Mouse (Mus musculus) midbrain, embryonic 16.5 days (tissue): ENCODE data around the gene Med10. TPM values are rescaled to one million over a fixed set of nuclear protein-coding genes. Genes with fewer than 3 reads are reported as not detected.

Experiments used
- ATAC-seq: fragments of 200-750 bp; cut with Nextera tagmentation; 2 replicates; pipeline ENCODE4 v1.8.0; 2017; ENCODE audit warnings: moderate TSS enrichment
- H3K27ac ChIP-seq: fragments of 300-500 bp; sonication (generic); 2 replicates; pipeline ENCODE4 v1.5.1; 2014; ENCODE audit warnings: mild to moderate bottlenecking, low read length, mixed read lengths
- H3K27me3 ChIP-seq: fragments of 300-500 bp; sonication (generic); 2 replicates; pipeline ENCODE4 v1.6.1; 2014; ENCODE audit warnings: low read depth, low read length, mixed read lengths; ENCODE audit not compliant: control insufficient read depth, insufficient read depth
- H3K36me3 ChIP-seq: fragments of 300-500 bp; sonication (generic); 2 replicates; pipeline ENCODE4 v1.6.1; 2014; ENCODE audit warnings: mild to moderate bottlenecking, low read length, moderate library complexity, mixed read lengths; ENCODE audit not compliant: control insufficient read depth, insufficient read depth
- H3K4me1 ChIP-seq: fragments of 300-500 bp; sonication (generic); 2 replicates; pipeline ENCODE4 v1.6.1; 2014; ENCODE audit warnings: mild to moderate bottlenecking, low read length, mixed read lengths; ENCODE audit not compliant: control insufficient read depth, insufficient read depth
- H3K4me2 ChIP-seq: fragments of 300-500 bp; sonication (generic); 2 replicates; pipeline ENCODE4 v1.6.1; 2014; ENCODE audit warnings: mild to moderate bottlenecking, low read length, mixed read lengths
- H3K4me3 ChIP-seq: fragments of 300-500 bp; sonication (generic); 2 replicates; pipeline ENCODE4 v1.5.1; 2014; ENCODE audit warnings: low read depth, mild to moderate bottlenecking, low read length, moderate library complexity, mixed read lengths
- H3K9ac ChIP-seq: fragments of 300-500 bp; sonication (generic); 2 replicates; pipeline ENCODE4 v1.6.1; 2014; ENCODE audit warnings: low read depth, low read length, mixed read lengths
- H3K9me3 ChIP-seq: fragments of 300-500 bp; sonication (generic); replicated peaks from 2 replicates; pipeline ENCODE4 v1.6.1; 2014; ENCODE audit warnings: mild to moderate bottlenecking, low read length, mixed read lengths; ENCODE audit not compliant: control insufficient read depth, poor library complexity, severe bottlenecking
- WGBS: fragments of 180-500 bp; shearing (Covaris S2); extraction: QIAGEN DNeasy Blood & Tissue Kit; methylation state at CpG from one replicate; pipeline ENCODE4 v1.1.7; 2014; 5-methylcytosine and 5-hydroxymethylcytosine counted together
- polyA plus RNA-seq: library from polyadenylated mRNA; unstranded; fragments of >200 nt; fragmentation: Nextera tagmentation; extraction: Ambion mirVana; gene quantifications from 2 replicates; pipeline ENCODE4 v1.2.1, GENCODE M21; 2015

The Med10 gene
- polyA plus RNA-seq, result 134 and 139 TPM in 2 replicates

DNA sequence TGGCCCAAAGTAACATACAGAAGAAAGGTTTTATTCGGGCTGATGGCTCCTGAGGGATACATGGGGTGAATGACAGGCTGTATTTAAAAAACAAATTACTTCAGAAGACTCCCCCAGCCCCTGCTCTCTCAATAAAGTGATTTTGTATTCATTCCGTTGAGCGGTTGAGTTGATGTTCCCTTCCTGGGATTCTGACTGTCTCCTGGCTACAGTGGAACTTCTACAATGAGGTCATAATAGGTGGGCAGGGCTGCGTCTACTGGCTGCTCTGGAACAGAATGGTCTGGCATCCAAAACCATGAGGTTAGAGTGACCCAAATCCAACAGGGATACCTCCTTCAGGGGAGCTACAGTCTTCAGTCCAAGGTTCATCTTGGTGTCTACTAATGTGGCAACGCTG, at the start of gene Med10:
Gene Med10 (plus strand): TSS at position 301 of the 400 bp plus-strand sequence.
- Histone ChIP-seq H3K27ac (no peak within 1 kb of the TSS), H3K4me3 (no peak within 1 kb of the TSS), H3K9ac (no peak within 1 kb of the TSS), H3K36me3 (no peaks in the 10 kb centered on the region), H3K4me2 (no peak within 1 kb of the TSS), H3K9me3 (no peaks in the 10 kb centered on the region), H3K4me1 (no peaks in the 10 kb centered on the region), H3K27me3 (no peaks in the 10 kb centered on the region)
- WGBS, result 82% methylated on average over 5 of the region's 5 CpGs
- ATAC-seq, result no peak

DNA sequence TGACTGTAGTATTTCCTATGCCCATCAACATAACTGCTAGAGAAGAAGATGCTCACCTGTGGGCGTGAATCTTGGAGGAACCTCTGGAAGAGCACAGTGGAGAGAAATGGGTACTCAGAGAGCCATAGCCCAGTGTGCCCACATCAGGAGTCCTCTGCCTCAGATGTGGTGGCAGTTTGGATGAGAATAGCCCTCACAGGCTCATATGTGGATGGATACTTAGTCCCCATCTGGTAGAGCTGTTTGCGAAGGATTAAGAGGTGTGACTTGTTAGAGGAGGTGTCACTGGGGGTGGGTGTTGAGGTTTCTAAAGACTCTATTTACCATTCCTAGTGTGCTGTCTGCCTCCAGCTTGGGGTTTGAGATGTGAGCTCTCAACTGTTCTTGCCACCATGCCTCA, 49.3 kb upstream of the Med10 start:
- H3K9ac ChIP-seq, result no peak overlapping the region
- H3K36me3 ChIP-seq, result no peaks in the 10 kb centered on the region
- no peak overlapping the region for H3K27ac ChIP-seq
- H3K4me3 ChIP-seq, result no peak overlapping the region
- H3K4me1 ChIP-seq, result no peaks in the 10 kb centered on the region
- no peak overlapping the region for H3K4me2 ChIP-seq
- H3K27me3 ChIP-seq, result no peaks in the 10 kb centered on the region
- ATAC-seq, result no peak
- H3K9me3 ChIP-seq, result no peaks in the 10 kb centered on the region
- WGBS, result 85% methylated on average over 2 of the region's 2 CpGs

- Histone ChIP-seq H3K36me3 (no peaks in the 10 kb centered on the region), H3K4me3 (no peak overlapping the region), H3K9me3 (no peaks in the 10 kb centered on the region), H3K4me1 (no peaks in the 10 kb centered on the region), H3K9ac (no peak overlapping the region), H3K27me3 (no peaks in the 10 kb centered on the region), H3K27ac (no peak overlapping the region), H3K4me2 (no peak overlapping the region)
- no peak for ATAC-seq
- WGBS, result 83% methylated on average over 6 of the region's 6 CpGs
Measured at GRCm38 (mm10) chr13:69758979-69759378, 43.2 kb upstream of the Med10 start.

DNA sequence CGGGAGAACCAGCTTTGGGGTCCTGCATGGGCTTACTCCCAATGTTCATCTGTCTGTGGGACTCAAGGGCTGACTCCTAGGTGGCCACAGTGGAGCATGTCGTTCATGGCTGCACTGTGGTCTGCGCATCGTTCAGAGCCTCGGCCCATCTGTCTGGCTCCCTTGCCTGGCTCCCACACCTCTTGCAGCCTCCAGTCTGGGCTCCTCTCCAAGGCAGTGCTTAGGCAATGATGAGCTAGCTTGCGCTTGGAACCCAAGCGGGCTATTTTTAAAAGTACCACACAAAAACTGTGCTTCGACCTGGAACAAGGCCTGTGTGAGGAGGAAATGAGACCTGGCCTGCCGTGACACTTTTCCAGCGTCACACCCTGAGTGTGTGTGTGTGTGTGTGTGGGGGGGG, 40.8 kb upstream of the Med10 start:
- no peak overlapping the region for H3K27ac ChIP-seq
- no peaks in the 10 kb centered on the region for H3K4me1 ChIP-seq
- H3K27me3 ChIP-seq, result no peaks in the 10 kb centered on the region
- H3K9ac ChIP-seq, result no peak overlapping the region
- H3K36me3 ChIP-seq, result no peaks in the 10 kb centered on the region
- H3K4me3 ChIP-seq, result no peak overlapping the region
- no peaks in the 10 kb centered on the region for H3K9me3 ChIP-seq
- H3K4me2 ChIP-seq, result no peak overlapping the region
- no peak for ATAC-seq
- WGBS, result 80% methylated on average over 10 of the region's 10 CpGs

- H3K27ac ChIP-seq, result no peak overlapping the region
- H3K9ac ChIP-seq, result no peak overlapping the region
- no peak overlapping the region for H3K4me2 ChIP-seq
- no peak for ATAC-seq
- H3K4me3 ChIP-seq, result no peak overlapping the region
- H3K4me1 ChIP-seq, result no peaks in the 10 kb centered on the region
- H3K27me3 ChIP-seq, result no peaks in the 10 kb centered on the region
- H3K9me3 ChIP-seq, result no peaks in the 10 kb centered on the region
- 59% methylated on average over 9 of the region's 9 CpGs for WGBS
- H3K36me3 ChIP-seq, result no peaks in the 10 kb centered on the region
Measured at GRCm38 (mm10) chr13:69764646-69765045, 37.5 kb upstream of the Med10 start.

- Histone ChIP-seq H3K4me2 (no peak overlapping the region), H3K27ac (no peak overlapping the region), H3K9ac (no peak overlapping the region), H3K36me3 (no peaks in the 10 kb centered on the region), H3K9me3 (no peaks in the 10 kb centered on the region), H3K4me1 (no peaks in the 10 kb centered on the region), H3K4me3 (no peak overlapping the region), H3K27me3 (no peaks in the 10 kb centered on the region)
- no peak for ATAC-seq
- WGBS, result 89% methylated on average over 10 of the region's 10 CpGs
Measured at GRCm38 (mm10) chr13:69768152-69768551, 34.0 kb upstream of the Med10 start.

- Histone ChIP-seq H3K36me3 (no peaks in the 10 kb centered on the region), H3K9ac (no peak overlapping the region)
- WGBS, result 69% methylated on average over 12 of the region's 12 CpGs
Measured at GRCm38 (mm10) chr13:69770538-69771456, 31.4 kb upstream of the Med10 start.

GRCm38 (mm10) chr13:69772358-69772757, 29.8 kb upstream of the Med10 start:
- Histone ChIP-seq H3K4me3 (no peak overlapping the region), H3K27me3 (no peaks in the 10 kb centered on the region), H3K27ac (no peak overlapping the region), H3K9me3 (no peaks in the 10 kb centered on the region), H3K4me2 (no peak overlapping the region), H3K4me1 (no peaks in the 10 kb centered on the region), H3K36me3 (no peaks in the 10 kb centered on the region), H3K9ac (no peak overlapping the region)
- ATAC-seq, result no peak
- WGBS, result 86% methylated on average over 4 of the region's 4 CpGs

More at GRCm38 (mm10) chr13:69770538-69771456, 31.4 kb upstream of the Med10 start:
- no peak for ATAC-seq
- Histone ChIP-seq H3K4me3 (no peak overlapping the region), H3K4me1 (no peaks in the 10 kb centered on the region), H3K27ac (no peak overlapping the region), H3K4me2 (no peak overlapping the region), H3K9me3 (no peaks in the 10 kb centered on the region), H3K27me3 (no peaks in the 10 kb centered on the region)

GRCm38 (mm10) chr13:69778221-69778620, 24.0 kb upstream of the Med10 start:
- Histone ChIP-seq H3K9me3 (no peaks in the 10 kb centered on the region), H3K4me1 (no peaks in the 10 kb centered on the region), H3K4me3 (no peak overlapping the region), H3K27me3 (no peaks in the 10 kb centered on the region), H3K9ac (no peak overlapping the region), H3K4me2 (no peak overlapping the region), H3K36me3 (no peaks in the 10 kb centered on the region), H3K27ac (no peak overlapping the region)
- ATAC-seq, result no peak
- 93% methylated on average over 19 of the region's 19 CpGs for WGBS
